In the genomic region with DNA sequence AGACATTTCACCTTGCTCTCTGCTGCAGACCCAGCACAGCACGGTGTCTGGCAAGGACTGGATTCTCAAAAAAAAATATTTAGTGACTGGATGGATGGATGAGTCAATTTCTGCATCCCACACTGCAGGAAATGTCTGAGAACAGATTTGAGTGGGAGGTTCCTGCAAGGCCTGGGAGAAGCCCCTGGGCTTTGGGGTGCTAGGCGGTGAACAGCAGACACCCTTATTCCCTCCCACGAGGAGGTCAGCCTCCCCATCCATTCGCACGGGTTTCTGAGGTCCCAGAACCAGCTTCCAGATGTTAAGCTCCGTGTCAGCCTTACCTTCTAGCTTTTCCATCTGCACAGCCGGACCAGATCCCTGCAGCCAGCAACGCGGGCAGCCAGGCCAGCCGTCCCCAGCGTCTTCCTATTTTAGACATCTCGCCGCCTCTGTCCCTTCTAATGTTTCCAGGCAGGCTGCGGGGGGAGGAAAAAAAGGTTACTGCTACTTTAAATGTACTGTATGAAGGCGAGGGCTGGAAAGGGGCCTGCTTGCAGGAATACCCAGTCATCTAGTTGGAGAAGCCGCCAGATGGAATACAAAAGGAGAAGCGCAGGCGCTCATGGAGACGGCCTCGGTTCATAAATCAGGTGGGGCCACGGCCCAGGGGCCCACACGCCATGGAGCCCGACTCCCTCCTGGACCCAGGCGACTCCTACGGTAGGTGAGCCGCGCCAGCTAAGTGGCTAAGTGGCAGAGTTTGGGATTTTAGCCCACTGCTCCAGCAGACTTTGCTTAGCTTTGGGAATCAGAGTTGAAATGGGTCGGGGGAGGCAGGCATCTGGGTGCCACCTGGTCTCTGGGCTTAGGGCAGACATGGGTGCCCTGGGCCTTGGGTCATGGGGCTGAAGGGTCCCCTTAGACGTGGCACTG, we compare ENCODE assay signal across 8 mouse cellular contexts. TPM values are rescaled to one million over a fixed set of nuclear protein-coding genes. Genes with fewer than 3 reads are reported as not detected.
DNase-seq lines count a peak whose midpoint lies in the region; ATAC-seq lines count a peak whose summit lies in the region.

A gene (plus strand): TSS at position 356 of the 915 bp plus-strand sequence.

- no peak for ATAC-seq in embryonic facial prominence, embryonic 12.5 days (ENCODE audit: insufficient number of reproducible peaks, insufficient read depth, low FRiP score, low TSS enrichment)
- ATAC-seq in midbrain, embryonic 12.5 days (ENCODE audit: low FRiP score, low read depth), result no peak
- ATAC-seq in liver, embryonic 12.5 days, result no peak

- H3K9me3 ChIP-seq in embryonic facial prominence, embryonic 12.5 days, result no peaks in the 10 kb centered on the region
- H3K9me3 ChIP-seq in midbrain, embryonic 12.5 days, result no peaks in the 10 kb centered on the region
- H3K9me3 ChIP-seq in liver, embryonic 12.5 days (replicated peaks), result no peaks in the 10 kb centered on the region

- peak within 1 kb of the TSS; percentile 42 for H3K4me2 ChIP-seq in embryonic facial prominence, embryonic 12.5 days (replicated peaks)
- H3K4me2 ChIP-seq in midbrain, embryonic 12.5 days (replicated peaks), result no peak within 1 kb of the TSS
- no peak within 1 kb of the TSS for H3K4me2 ChIP-seq in liver, embryonic 12.5 days

- H3K27ac ChIP-seq in embryonic facial prominence, embryonic 12.5 days, result peak within 1 kb of the TSS; percentile 88
- H3K27ac ChIP-seq in midbrain, embryonic 12.5 days (replicated peaks), result no peak within 1 kb of the TSS
- H3K27ac ChIP-seq in liver, embryonic 12.5 days, result no peak within 1 kb of the TSS

- H3K27me3 ChIP-seq in embryonic facial prominence, embryonic 12.5 days, result no peaks in the 10 kb centered on the region
- H3K27me3 ChIP-seq in midbrain, embryonic 12.5 days, result peaks cover 11% of the 10 kb centered on the region; the same call in 1 of the 2 replicates
- peaks cover 28% of the 10 kb centered on the region for H3K27me3 ChIP-seq in liver, embryonic 12.5 days (replicated peaks)

- DNase-seq in urinary bladder, postnatal 14 days (ENCODE audit: low spot score), result peak; percentile 14
- DNase-seq in urinary bladder, postnatal 36 days (ENCODE audit: low spot score in 2 of 2), result no peak
- no peak for DNase-seq in heart, adult 8-10 months (ENCODE audit: low spot score)
- DNase-seq in layer of hippocampus, adult 11-12 months (ENCODE audit: low spot score), result peak; percentile 68
- DNase-seq in natural killer cell, adult 2 months (ENCODE audit: low spot score in 2 of 2), result no peak

- peak within 1 kb of the TSS; percentile 34; the same call in 1 of the 2 replicates for H3K9ac ChIP-seq in embryonic facial prominence, embryonic 12.5 days
- H3K9ac ChIP-seq in midbrain, embryonic 12.5 days (replicated peaks), result no peak within 1 kb of the TSS
- H3K9ac ChIP-seq in liver, embryonic 12.5 days, result no peak within 1 kb of the TSS

- no peaks in the 10 kb centered on the region for H3K36me3 ChIP-seq in embryonic facial prominence, embryonic 12.5 days
- H3K36me3 ChIP-seq in midbrain, embryonic 12.5 days, result no peaks in the 10 kb centered on the region
- no peaks in the 10 kb centered on the region for H3K36me3 ChIP-seq in liver, embryonic 12.5 days

- 32% methylated on average over 29 of the region's 29 CpGs for WGBS in embryonic facial prominence, embryonic 12.5 days
- WGBS in midbrain, embryonic 12.5 days, result 72% methylated on average over 29 of the region's 29 CpGs
- 66% methylated on average over 29 of the region's 29 CpGs for WGBS in liver, embryonic 12.5 days (ENCODE audit: insufficient replicate concordance)

- H3K4me3 ChIP-seq in embryonic facial prominence, embryonic 12.5 days, result peak within 1 kb of the TSS; percentile 9; the same call in 1 of the 2 replicates
- H3K4me3 ChIP-seq in midbrain, embryonic 12.5 days, result no peak within 1 kb of the TSS
- H3K4me3 ChIP-seq in liver, embryonic 12.5 days, result no peak within 1 kb of the TSS

- peaks cover 36% of the 10 kb centered on the region for H3K4me1 ChIP-seq in embryonic facial prominence, embryonic 12.5 days
- peaks cover 12% of the 10 kb centered on the region; the same call in 1 of the 2 replicates for H3K4me1 ChIP-seq in midbrain, embryonic 12.5 days
- H3K4me1 ChIP-seq in liver, embryonic 12.5 days, result no peaks in the 10 kb centered on the region

RNA-seq across cellular contexts. Expression of the gene that starts here (rescaled TPM):
- 61.0 and 73.7 TPM in 2 replicates for polyA plus RNA-seq in embryonic facial prominence, embryonic 12.5 days (2016; fragmentation: Nextera tagmentation; extraction: Ambion mirVana)
- total RNA-seq in heart, adult 8-10 months (2022), result 10 to 100 TPM; 41.4 to 47.5 (median 46.5) TPM
- 47.9 and 48.3 TPM in 2 replicates for polyA plus RNA-seq in midbrain, embryonic 12.5 days (2016; fragmentation: Nextera tagmentation; extraction: Ambion mirVana)
- polyA plus RNA-seq in liver, embryonic 12.5 days (2016; fragmentation: Nextera tagmentation; extraction: Ambion mirVana), result 8.6 and 13.1 TPM in 2 replicates

Comparison
In these comparisons a context has a peak if more than half of its experiments do, and no peak if none do; other contexts are left out.
1. DNase-seq: peak in urinary bladder, postnatal 14 days (single experiment) and layer of hippocampus, adult 11-12 months (single experiment); none in urinary bladder, postnatal 36 days (0 of 2), heart, adult 8-10 months (single experiment) and natural killer cell, adult 2 months (0 of 2).